Mouse (Mus musculus): ENCODE results near the gene Polrmt. TPM values are rescaled to one million over a fixed set of nuclear protein-coding genes. Genes with fewer than 3 reads are reported as not detected.

The Polrmt gene
- polyA plus RNA-seq, 1 experiment from 2014 or later: 52.8 TPM

- no peaks in the 10 kb centered on the region for H3K36me3 ChIP-seq (replicated peaks)
- H3K4me1 ChIP-seq: peaks cover 39% of the 10 kb centered on the region
- no peaks in the 10 kb centered on the region for H3K9me3 ChIP-seq
- peaks cover 71% of the 10 kb centered on the region for H3K27me3 ChIP-seq (replicated peaks; ENCODE audit: low read depth, poor library complexity, severe bottlenecking)
- 66% methylated on average over 7 of the region's 7 CpGs for WGBS
- H3K4me3 ChIP-seq: no peak overlapping the region
- no peak for DNase-seq (ENCODE audit: low spot score)
- no peak overlapping the region for H3K27ac ChIP-seq (replicated peaks)
Observed at GRCm38 (mm10) chr10:79783050-79783449, 36.7 kb upstream of the Polrmt start.

GRCm38 (mm10) chr10:79781956-79782355 lies 35.6 kb upstream of the Polrmt start:
- Histone ChIP-seq H3K4me1 (peaks cover 50% of the 10 kb centered on the region), H3K9me3 (no peaks in the 10 kb centered on the region), H3K4me3 (0 out of 2 replicates have a peak overlapping the region, but pooled peaks have one; percentile 3), H3K36me3 (replicated peaks) (no peaks in the 10 kb centered on the region), H3K27ac (replicated peaks) (no peak overlapping the region), H3K27me3 (replicated peaks; ENCODE audit: low read depth, poor library complexity, severe bottlenecking) (peaks cover 82% of the 10 kb centered on the region)
- 52% methylated on average over 5 of the region's 5 CpGs for WGBS
- no peak for DNase-seq (ENCODE audit: low spot score)

GRCm38 (mm10) chr10:79781139-79781538 lies 34.8 kb upstream of the Polrmt start:
- Histone ChIP-seq H3K4me3 (peak overlapping the region; percentile 58), H3K9me3 (no peaks in the 10 kb centered on the region), H3K27ac (replicated peaks) (no peak overlapping the region), H3K36me3 (replicated peaks) (no peaks in the 10 kb centered on the region), H3K4me1 (peaks cover 52% of the 10 kb centered on the region), H3K27me3 (replicated peaks; ENCODE audit: low read depth, poor library complexity, severe bottlenecking) (peaks cover 90% of the 10 kb centered on the region)
- 30% methylated on average over 21 of the region's 21 CpGs for WGBS
- DNase-seq (ENCODE audit: low spot score): no peak

GRCm38 (mm10) chr10:79780664-79781015 lies 34.3 kb upstream of the Polrmt start:
- H3K4me3 ChIP-seq: peak overlapping the region; percentile 58
- H3K9me3 ChIP-seq: no peaks in the 10 kb centered on the region
- H3K27me3 ChIP-seq (replicated peaks; ENCODE audit: low read depth, poor library complexity, severe bottlenecking): peaks cover 92% of the 10 kb centered on the region
- H3K36me3 ChIP-seq (replicated peaks): no peaks in the 10 kb centered on the region
- peak; percentile 79 for DNase-seq (ENCODE audit: low spot score)
- H3K27ac ChIP-seq (replicated peaks): peak overlapping the region; percentile 52; the same call in 1 of the 2 replicates
- WGBS: under 1% methylated on average over 13 of the region's 13 CpGs
- H3K4me1 ChIP-seq: peaks cover 52% of the 10 kb centered on the region

GRCm38 (mm10) chr10:79779784-79780663 lies 33.6 kb upstream of the Polrmt start:
- Histone ChIP-seq H3K36me3 (replicated peaks) (no peaks in the 10 kb centered on the region), H3K4me3 (peak overlapping the region; percentile 58), H3K27me3 (replicated peaks; ENCODE audit: low read depth, poor library complexity, severe bottlenecking) (peaks cover 89% of the 10 kb centered on the region), H3K4me1 (peaks cover 52% of the 10 kb centered on the region), H3K9me3 (no peaks in the 10 kb centered on the region), H3K27ac (replicated peaks) (peak overlapping the region; percentile 52; the same call in 1 of the 2 replicates)
- 2% methylated on average over 55 of the region's 55 CpGs for WGBS
- DNase-seq (ENCODE audit: low spot score): peak; percentile 99

GRCm38 (mm10) chr10:79779193-79779592 lies 32.8 kb upstream of the Polrmt start:
- no peak for DNase-seq (ENCODE audit: low spot score)
- Histone ChIP-seq H3K9me3 (no peaks in the 10 kb centered on the region), H3K4me1 (peaks cover 52% of the 10 kb centered on the region), H3K27ac (replicated peaks) (no peak overlapping the region), H3K27me3 (replicated peaks; ENCODE audit: low read depth, poor library complexity, severe bottlenecking) (peaks cover 85% of the 10 kb centered on the region), H3K4me3 (no peak overlapping the region), H3K36me3 (replicated peaks) (no peaks in the 10 kb centered on the region)
- 13% methylated on average over 2 of the region's 2 CpGs for WGBS

GRCm38 (mm10) chr10:79778006-79778405 lies 31.6 kb upstream of the Polrmt start:
- peak overlapping the region; percentile 54 for H3K4me3 ChIP-seq
- no peaks in the 10 kb centered on the region for H3K9me3 ChIP-seq
- peak; percentile 56 for DNase-seq (ENCODE audit: low spot score)
- peaks cover 52% of the 10 kb centered on the region for H3K4me1 ChIP-seq
- peak overlapping the region; percentile 64; the same call in 1 of the 2 replicates for H3K27ac ChIP-seq (replicated peaks)
- peaks cover 74% of the 10 kb centered on the region for H3K27me3 ChIP-seq (replicated peaks; ENCODE audit: low read depth, poor library complexity, severe bottlenecking)
- 18% methylated on average over 15 of the region's 15 CpGs for WGBS
- H3K36me3 ChIP-seq (replicated peaks): no peaks in the 10 kb centered on the region

- peak; percentile 68 for DNase-seq (ENCODE audit: low spot score)
- WGBS: 1% methylated on average over 39 of the region's 39 CpGs
- Histone ChIP-seq H3K4me1 (peaks cover 52% of the 10 kb centered on the region), H3K9me3 (peaks cover 7% of the 10 kb centered on the region; the same call in 1 of the 2 replicates), H3K4me3 (peak within 1 kb of the TSS; percentile 54), H3K27me3 (replicated peaks; ENCODE audit: low read depth, poor library complexity, severe bottlenecking) (peaks cover 65% of the 10 kb centered on the region), H3K36me3 (replicated peaks) (no peaks in the 10 kb centered on the region), H3K27ac (replicated peaks) (peak within 1 kb of the TSS; percentile 70)
Observed at GRCm38 (mm10) chr10:79777103-79777531, 30.7 kb upstream of the Polrmt start, which contains the start of gene Fstl3. Gene Fstl3, plus strand, starts transcription at chr10:79777272.

GRCm38 (mm10) chr10:79774486-79775279 lies 28.3 kb upstream of the Polrmt start:
- peaks cover 48% of the 10 kb centered on the region for H3K27me3 ChIP-seq (replicated peaks; ENCODE audit: low read depth, poor library complexity, severe bottlenecking)
- no peaks in the 10 kb centered on the region for H3K36me3 ChIP-seq (replicated peaks)
- H3K9me3 ChIP-seq: peaks cover 7% of the 10 kb centered on the region; the same call in 1 of the 2 replicates
- peaks cover 30% of the 10 kb centered on the region for H3K4me1 ChIP-seq
- no peak overlapping the region for H3K4me3 ChIP-seq
- H3K27ac ChIP-seq (replicated peaks): no peak overlapping the region
- DNase-seq (ENCODE audit: low spot score): no peak
- WGBS: 72% methylated on average over 5 of the region's 5 CpGs

GRCm38 (mm10) chr10:79773208-79773607 lies 26.8 kb upstream of the Polrmt start:
- Histone ChIP-seq H3K9me3 (peaks cover 7% of the 10 kb centered on the region; the same call in 1 of the 2 replicates), H3K27me3 (replicated peaks; ENCODE audit: low read depth, poor library complexity, severe bottlenecking) (peaks cover 34% of the 10 kb centered on the region), H3K36me3 (replicated peaks) (no peaks in the 10 kb centered on the region), H3K4me3 (no peak overlapping the region), H3K27ac (replicated peaks) (no peak overlapping the region), H3K4me1 (peaks cover 21% of the 10 kb centered on the region)
- 96% methylated on average over 2 of the region's 2 CpGs for WGBS
- DNase-seq (ENCODE audit: low spot score): no peak

- no peak for DNase-seq (ENCODE audit: low spot score)
- Histone ChIP-seq H3K27ac (replicated peaks) (no peak overlapping the region), H3K27me3 (replicated peaks; ENCODE audit: low read depth, poor library complexity, severe bottlenecking) (peaks cover 25% of the 10 kb centered on the region), H3K9me3 (peaks cover 7% of the 10 kb centered on the region; the same call in 1 of the 2 replicates), H3K4me3 (no peak overlapping the region), H3K4me1 (peaks cover 21% of the 10 kb centered on the region), H3K36me3 (replicated peaks) (no peaks in the 10 kb centered on the region)
- 89% methylated on average over 3 of the region's 3 CpGs for WGBS
Observed at GRCm38 (mm10) chr10:79772320-79772719, 25.9 kb upstream of the Polrmt start.

GRCm38 (mm10) chr10:79769329-79769728 lies 22.9 kb upstream of the Polrmt start:
- H3K27ac ChIP-seq (replicated peaks): no peak overlapping the region
- H3K9me3 ChIP-seq: peaks cover 7% of the 10 kb centered on the region; the same call in 1 of the 2 replicates
- 0 out of 2 replicates have a peak, but pooled peaks cover 8% of the 10 kb centered on the region for H3K27me3 ChIP-seq (replicated peaks; ENCODE audit: low read depth, poor library complexity, severe bottlenecking)
- 51% methylated on average over 4 of the region's 4 CpGs for WGBS
- H3K4me1 ChIP-seq: peaks cover 40% of the 10 kb centered on the region
- H3K36me3 ChIP-seq (replicated peaks): peaks cover 10% of the 10 kb centered on the region; the same call in 1 of the 2 replicates
- no peak for DNase-seq (ENCODE audit: low spot score)
- no peak overlapping the region for H3K4me3 ChIP-seq
